Mouse (Mus musculus) bone marrow macrophage, adult 2 months (primary cell): ENCODE measurements at regions not wholly inside any gene's neighbourhood (a gene's known extent, or its start where the extent isn't known, plus 50 kb on each side); places are given as distances from the start of the nearest gene placed in this dataset.

ENCODE experiments used
- CTCF ChIP-seq: IDR thresholded peaks from 2 replicates; pipeline ENCODE4 v1.5.1; 2012; ENCODE audit warnings: low read depth, mild to moderate bottlenecking, low read length, moderate library complexity
- POLR2A ChIP-seq: IDR thresholded peaks from 2 replicates; pipeline ENCODE4 v1.6.1; 2012; ENCODE audit warnings: mild to moderate bottlenecking, low read depth, low read length, borderline replicate concordance

GRCm38 (mm10) chr14:24747471-24747795 is 260.5 kb downstream of the Rps24 start:
- no peak for TF ChIP-seq CTCF
- no peak for TF ChIP-seq POLR2A
